Mouse (Mus musculus) ovary, adult 10 weeks (tissue): ENCODE data around the gene Mrps27. TPM values are rescaled to one million over a fixed set of nuclear protein-coding genes. Genes with fewer than 3 reads are reported as not detected.

ENCODE experiments used
- polyA plus RNA-seq: library from polyadenylated mRNA; stranded (reverse); fragments of 350-450 nt; fragmentation: Illumina TruSeq; extraction: RNeasy Lipid Tissue Mini Kit (QIAGEN cat#74804); gene quantifications from one replicate; pipeline ENCODE4 v1.2.3, GENCODE M21; 2014

Mrps27 gene
- polyA plus RNA-seq, result 107 TPM

GRCm38 (mm10) chr13:99344599-99345575 lies at the start of gene Mrps27, which contains the start of gene Ptcd2:
Gene Mrps27 (plus strand): TSS chr13:99344786.
Gene Ptcd2 (minus strand): TSS chr13:99344705.

Other genes with a start within 250 kb of the Mrps27 start
- 4.5 TPM for gene Zfp366, start 160.0 kb upstream of the Mrps27 start, polyA plus RNA-seq
- 58.3 TPM for gene Ptcd2, start 81 bp upstream of the Mrps27 start, polyA plus RNA-seq
- 133 TPM for gene Map1b, start 171.8 kb downstream of the Mrps27 start, polyA plus RNA-seq